Mouse (Mus musculus): ENCODE measurements at regions not wholly inside any gene's neighbourhood (a gene's known extent, or its start where the extent isn't known, plus 50 kb on each side); places are given as distances from the start of the nearest gene placed in this dataset.

GRCm38 (mm10) chr2:159422281-159422937, 627.8 kb downstream of the Dhx35 start:
- H3K27ac ChIP-seq (ENCODE audit: control insufficient read depth, low read depth, low read length): no peak overlapping the region
- no peaks in the 10 kb centered on the region for H3K79me2 ChIP-seq (ENCODE audit: control insufficient read depth, insufficient read depth, low read length, poor library complexity)
- no peaks in the 10 kb centered on the region for H3K9me3 ChIP-seq (replicated peaks; ENCODE audit: insufficient read depth, low read length)
- no peaks in the 10 kb centered on the region for H3K27me3 ChIP-seq (ENCODE audit: control insufficient read depth in 1 of 2, insufficient read depth in 2 of 2, low read length in 2 of 2)
- H3K36me3 ChIP-seq (ENCODE audit: control insufficient read depth in 1 of 2, insufficient read depth in 2 of 2, low read length in 2 of 2): no peaks in the 10 kb centered on the region
- H3K9ac ChIP-seq (ENCODE audit: control insufficient read depth, low read depth, low read length, poor library complexity, severe bottlenecking): no peak overlapping the region
- H3K4me3 ChIP-seq (ENCODE audit: control insufficient read depth in 1 of 2, insufficient read depth in 1 of 2, low read depth in 2 of 2, low read length in 2 of 2): no peak overlapping the region
- TF ChIP-seq MAFK (IDR thresholded peaks at IDR 0.05; ENCODE audit: borderline replicate concordance, low read depth, low read length) (no peak), ZNF384 (IDR thresholded peaks at IDR 0.05; ENCODE audit: low read depth, low read length) (no peak), ZC3H11A (IDR thresholded peaks at IDR 0.05; ENCODE audit: low read depth, low read length) (no peak), ETS1 (IDR thresholded peaks at IDR 0.05; ENCODE audit: low read depth, low read length) (no peak), RAD21 (IDR thresholded peaks at IDR 0.05; ENCODE audit: low read depth, low read length) (no peak), POLR2AphosphoS5 (IDR thresholded peaks at IDR 0.05; ENCODE audit: borderline replicate concordance, low read depth, low read length) (no peak), MYB (IDR thresholded peaks at IDR 0.05; ENCODE audit: low read depth, low read length) (no peak), ZKSCAN1 (IDR thresholded peaks at IDR 0.05; ENCODE audit: low read depth, low read length) (no peak), MXI1 (IDR thresholded peaks at IDR 0.05; ENCODE audit: low read depth, low read length) (no peak), USF2 (IDR thresholded peaks at IDR 0.05; ENCODE audit: borderline replicate concordance in 1 of 2, insufficient read depth in 1 of 2, low read depth in 1 of 2, low read length in 2 of 2) (no peak), TBP (IDR thresholded peaks at IDR 0.05; ENCODE audit: low read depth, low read length) (no peak), POLR2AphosphoS2 (IDR thresholded peaks at IDR 0.05; ENCODE audit: low read length) (no peak), USF1 (IDR thresholded peaks at IDR 0.05; ENCODE audit: low read depth, low read length) (no peak)
- no peak for DNase-seq (ENCODE audit: low read depth, low spot score)
- no peaks in the 10 kb centered on the region for H3K4me1 ChIP-seq (ENCODE audit: control insufficient read depth in 1 of 2, insufficient read depth in 2 of 2, low read length in 2 of 2)

- Histone ChIP-seq H3K36me3 (ENCODE audit: control insufficient read depth in 1 of 2, insufficient read depth in 2 of 2, low read length in 2 of 2) (no peaks in the 10 kb centered on the region), H3K27ac (ENCODE audit: control insufficient read depth, low read depth, low read length) (no peak overlapping the region), H3K9ac (ENCODE audit: control insufficient read depth, low read depth, low read length, poor library complexity, severe bottlenecking) (no peak overlapping the region), H3K27me3 (ENCODE audit: control insufficient read depth in 1 of 2, insufficient read depth in 2 of 2, low read length in 2 of 2) (no peaks in the 10 kb centered on the region), H3K79me2 (ENCODE audit: control insufficient read depth, insufficient read depth, low read length, poor library complexity) (no peaks in the 10 kb centered on the region), H3K9me3 (replicated peaks; ENCODE audit: insufficient read depth, low read length) (no peaks in the 10 kb centered on the region), H3K4me3 (ENCODE audit: control insufficient read depth in 1 of 2, insufficient read depth in 1 of 2, low read depth in 2 of 2, low read length in 2 of 2) (no peak overlapping the region), H3K4me1 (ENCODE audit: control insufficient read depth in 1 of 2, insufficient read depth in 2 of 2, low read length in 2 of 2) (no peaks in the 10 kb centered on the region)
- DNase-seq (ENCODE audit: low read depth, low spot score): no peak
- TF ChIP-seq EP300 (IDR thresholded peaks at IDR 0.05; ENCODE audit: low read depth in 1 of 2, low read length in 2 of 2): no peak
- no peak for TF ChIP-seq POLR2A (IDR thresholded peaks at IDR 0.05; ENCODE audit: control insufficient read depth in 1 of 2, insufficient read depth in 1 of 2, low read depth in 1 of 2, low read length in 2 of 2, poor library complexity in 1 of 2)
- TF ChIP-seq HCFC1 (IDR thresholded peaks at IDR 0.05; ENCODE audit: low read depth, low read length): no peak
- no peak for TF ChIP-seq USF2 (IDR thresholded peaks at IDR 0.05; ENCODE audit: borderline replicate concordance in 1 of 2, insufficient read depth in 1 of 2, low read depth in 1 of 2, low read length in 2 of 2)
- TF ChIP-seq ZNF384 (IDR thresholded peaks at IDR 0.05; ENCODE audit: low read depth, low read length): no peak
- TF ChIP-seq TBP (IDR thresholded peaks at IDR 0.05; ENCODE audit: low read depth, low read length): no peak
- TF ChIP-seq GABPA (IDR thresholded peaks at IDR 0.05; ENCODE audit: low read depth, low read length): no peak
- TF ChIP-seq MEF2A (IDR thresholded peaks at IDR 0.05; ENCODE audit: extremely low read depth, insufficient replicate concordance, low read depth, low read length, poor library complexity, severe bottlenecking): no peak
- no peak for TF ChIP-seq POLR2AphosphoS2 (IDR thresholded peaks at IDR 0.05; ENCODE audit: low read length)
These were observed 633.6 kb downstream of the Dhx35 start for GRCm38 (mm10) chr2:159428201-159428600.
